Mouse (Mus musculus) telencephalon, adult 2 months (tissue): ENCODE data around the gene Trip12.
A peak's percentile ranks its signal among the peaks of the same experiment; 100 is the strongest.

ENCODE experiments used
- DNase-seq: peaks from one replicate; pipeline ENCODE4 v3.0.0-alpha.2; 2011; ENCODE audit warnings: low read depth, low spot score

The Trip12 gene

GRCm38 (mm10) chr1:84860360-84861254, 20.3 kb upstream of the Trip12 start:
- DNase-seq, result no peak

- no peak for DNase-seq
These were observed 19.3 kb upstream of the Trip12 start for GRCm38 (mm10) chr1:84859597-84859996.

DNA sequence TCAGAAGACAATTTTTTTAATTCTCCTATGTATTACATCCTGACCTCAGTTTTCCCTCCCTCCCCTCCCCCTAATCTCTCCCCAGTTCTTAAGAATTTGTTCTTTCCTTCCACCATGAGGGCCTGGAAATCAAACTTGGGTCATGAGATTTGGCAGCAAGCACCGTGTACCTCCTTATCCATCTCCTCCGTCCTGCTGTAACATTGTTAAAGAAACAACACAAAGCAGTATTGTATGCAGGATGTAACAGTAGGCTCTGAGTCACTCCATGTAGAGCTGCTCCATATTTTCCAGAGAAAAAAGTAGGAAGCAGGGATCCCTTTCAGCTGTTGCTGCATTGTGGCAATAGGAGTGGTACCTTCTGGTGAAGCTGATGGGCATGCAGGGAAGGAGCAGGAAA, 15.4 kb upstream of the Trip12 start:
- DNase-seq, result no peak

DNA sequence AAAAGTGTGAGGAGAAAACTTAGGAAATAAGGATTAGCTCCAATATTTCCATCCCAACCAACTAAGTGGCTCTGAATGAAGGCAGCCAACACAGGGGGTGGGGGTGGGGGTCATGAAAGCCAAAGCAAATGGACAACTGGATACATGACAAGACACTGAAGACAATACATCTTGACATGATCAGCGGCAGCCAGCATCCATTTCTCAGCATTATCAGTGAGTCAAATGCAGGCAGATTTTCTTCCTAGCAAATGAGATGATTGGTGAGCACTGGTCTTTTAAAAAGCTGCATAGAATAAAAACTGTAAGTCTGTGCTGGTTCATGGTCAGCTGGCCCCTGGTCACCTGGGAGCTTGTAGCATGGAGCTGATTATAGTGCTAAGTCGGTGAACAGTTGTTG, 14.7 kb upstream of the Trip12 start:
- DNase-seq, result no peak

- DNase-seq, result no peak
These were observed 13.4 kb upstream of the Trip12 start for GRCm38 (mm10) chr1:84853721-84854120.

- DNase-seq, result no peak
These were observed 11.4 kb upstream of the Trip12 start for GRCm38 (mm10) chr1:84851512-84852235.

GRCm38 (mm10) chr1:84850471-84850870, 10.2 kb upstream of the Trip12 start:
- DNase-seq, result no peak

DNA sequence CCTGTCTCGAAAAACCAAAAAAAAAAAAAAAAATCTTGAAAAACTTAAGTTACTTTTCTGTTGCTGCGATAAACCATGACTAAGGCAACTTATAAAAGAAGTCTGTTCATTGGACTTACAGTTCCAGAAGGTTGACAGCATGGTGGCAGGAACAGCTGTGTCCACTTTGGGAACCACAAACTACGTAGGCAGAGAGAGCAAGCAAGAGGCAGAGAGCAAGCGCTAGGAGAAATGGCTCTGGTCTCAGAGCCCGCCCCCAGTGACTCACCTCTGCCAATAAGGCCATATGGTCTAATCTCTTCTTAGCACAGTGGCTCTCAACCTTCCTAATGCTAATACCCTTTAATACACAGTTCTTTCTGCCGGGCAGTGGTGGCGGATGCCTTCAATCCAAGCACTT, 9.5 kb upstream of the Trip12 start:
- no peak for DNase-seq

DNA sequence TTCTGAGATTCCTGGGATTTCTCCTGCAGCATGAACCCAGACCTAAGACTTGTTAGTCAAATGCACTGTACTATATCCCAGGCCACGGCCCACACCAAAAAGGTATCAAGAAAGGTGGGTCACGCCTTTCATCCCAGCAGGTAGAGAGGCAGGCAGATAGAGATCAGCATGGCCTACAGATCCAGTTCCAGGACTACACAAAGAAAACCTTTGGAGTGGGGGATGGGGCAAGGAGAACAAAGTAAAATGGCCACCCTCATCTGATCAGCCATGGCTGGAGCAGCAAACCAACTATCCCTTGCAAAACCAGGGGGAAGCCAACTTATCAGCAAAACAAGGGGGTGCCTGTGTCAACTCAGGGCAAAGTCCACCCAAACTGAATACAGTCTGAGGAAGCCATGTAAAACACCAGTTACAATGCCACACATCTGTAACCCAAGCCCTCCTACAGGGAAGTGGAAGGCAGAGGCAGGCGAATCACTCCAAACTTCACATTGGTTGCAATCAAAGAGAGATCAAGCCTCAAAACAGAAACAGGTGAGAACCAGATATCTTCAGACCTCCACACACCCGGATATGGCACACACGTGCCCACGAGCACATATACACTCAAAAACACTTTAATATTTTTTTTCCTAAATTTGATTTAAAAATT, 8.6 kb upstream of the Trip12 start:
- no peak for DNase-seq

DNA sequence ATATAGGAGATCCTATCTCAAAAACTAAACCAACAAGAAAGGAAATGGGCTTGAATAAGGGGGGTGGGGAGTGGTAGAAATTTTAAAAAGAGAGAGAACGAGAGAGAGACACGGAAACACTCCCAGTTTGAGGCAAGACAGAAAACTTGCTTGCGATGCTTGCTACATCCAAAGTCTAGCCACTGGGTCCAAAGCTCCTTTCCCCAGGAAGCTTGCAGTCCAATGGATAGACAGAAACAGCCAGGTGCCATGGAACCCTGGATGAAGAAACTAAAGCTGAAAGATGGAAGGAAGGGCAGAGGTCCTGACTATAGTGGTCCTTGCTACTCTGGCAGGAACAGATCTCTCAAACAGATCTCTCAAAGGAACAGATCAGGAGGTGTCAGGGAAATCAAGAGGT, 8.0 kb upstream of the Trip12 start:
- DNase-seq, result no peak

- DNase-seq, result no peak
These were observed 7.4 kb upstream of the Trip12 start for GRCm38 (mm10) chr1:84847698-84848097.

- DNase-seq, result no peak
These were observed 3.0 kb upstream of the Trip12 start for GRCm38 (mm10) chr1:84843366-84843765.

- DNase-seq, result no peak
These were observed 745 bp upstream of the Trip12 start for GRCm38 (mm10) chr1:84841061-84841460.

DNA sequence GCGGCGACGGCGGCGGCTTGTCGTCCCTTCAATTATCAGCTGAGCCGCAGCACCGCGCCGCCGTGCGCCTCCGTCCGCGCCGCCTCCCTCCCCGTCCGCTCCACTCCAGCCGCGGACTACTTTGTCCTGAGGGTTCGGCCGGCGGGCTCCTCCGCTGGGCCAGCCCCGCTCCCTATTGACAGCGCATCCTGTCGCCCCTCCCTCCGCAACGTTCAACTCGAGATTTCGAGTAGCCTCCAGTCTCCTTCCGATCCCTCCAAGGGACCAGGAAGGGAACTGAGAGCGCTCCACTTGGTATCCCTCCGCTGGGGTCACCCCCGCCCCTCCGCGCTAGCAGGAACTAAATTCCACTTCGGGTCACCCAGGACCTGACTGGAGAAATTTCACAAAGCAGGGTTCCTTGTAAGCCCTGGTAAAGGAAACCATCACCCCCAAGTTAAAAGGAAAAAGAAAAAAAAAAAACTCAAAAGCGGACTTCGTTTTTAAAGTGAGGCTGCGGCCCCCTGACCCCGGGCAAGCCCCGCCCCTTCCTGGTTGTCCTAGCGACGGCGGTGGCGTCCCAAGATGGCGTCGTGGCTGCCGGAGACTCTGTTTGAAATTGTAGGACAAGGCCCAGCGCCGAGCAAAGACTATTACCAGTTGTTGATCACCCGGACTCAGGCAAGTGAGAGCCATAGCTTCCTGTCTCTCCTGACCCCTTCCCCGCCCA, 853 bp downstream of the Trip12 start, which contains the start of gene Fbxo36:
TSS of gene Fbxo36 (plus strand) at position 533 of the 709 bp plus-strand sequence.
- DNase-seq, result peak; percentile 95

GRCm38 (mm10) chr1:84838621-84839151, 1.6 kb downstream of the Trip12 start:
- peak; percentile 58 for DNase-seq

GRCm38 (mm10) chr1:84838156-84838555, 2.2 kb downstream of the Trip12 start:
- no peak for DNase-seq

GRCm38 (mm10) chr1:84837523-84838145, 2.7 kb downstream of the Trip12 start:
- no peak for DNase-seq

- no peak for DNase-seq
These were observed 15.2 kb downstream of the Trip12 start for GRCm38 (mm10) chr1:84825091-84825490.

DNA sequence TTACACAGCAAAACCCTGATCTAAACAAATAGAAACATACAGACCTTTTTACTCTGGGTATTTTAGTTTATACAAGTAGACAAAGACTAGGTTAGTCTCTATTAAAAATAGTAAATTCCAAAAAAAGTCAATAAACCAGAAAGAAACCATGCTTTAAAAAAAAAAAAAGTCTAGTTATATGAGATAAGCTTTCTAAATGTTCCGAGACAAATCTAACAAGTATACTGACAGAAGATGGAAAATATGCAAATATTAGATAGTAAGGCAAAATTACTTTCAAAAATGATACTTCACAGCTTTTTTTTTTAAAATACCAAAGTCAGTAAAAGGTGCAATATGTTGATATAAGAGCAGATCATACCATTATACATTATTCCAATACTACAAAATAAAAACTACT, 22.7 kb downstream of the Trip12 start:
- no peak for DNase-seq

- DNase-seq, result no peak
These were observed 36.5 kb downstream of the Trip12 start for GRCm38 (mm10) chr1:84803788-84804187.

GRCm38 (mm10) chr1:84799166-84799565, 41.1 kb downstream of the Trip12 start:
- no peak for DNase-seq
